In genomic region chr6:38649545-38649944, GRCm38 (mm10) we compare ENCODE assay signal across 9 mouse cellular contexts. TPM values are rescaled to one million over a fixed set of nuclear protein-coding genes. Genes with fewer than 3 reads are reported as not detected.
DNase-seq lines count a peak whose midpoint lies in the region; ATAC-seq and TF ChIP-seq lines count a peak whose summit lies in the region.
"Had no signal": no experiment of that assay in that cellular context is flagged by ENCODE, and none has a peak within 500 bp of the region (broad histone marks: within the 10 kb centered on the region; RNA-seq: fewer than 3 reads in every experiment).

No protein-coding gene starts in this region.

- no peak for TF ChIP-seq POLR2A in CH12.LX (IDR thresholded peaks at IDR 0.05; ENCODE audit: low read depth, low read length)

- DNase-seq in kidney, postnatal 0 days (ENCODE audit: low spot score), result no peak
- DNase-seq in kidney, adult 9 months, result no peak
- DNase-seq in CH12.LX (ENCODE audit: extremely low read depth) (peak; percentile 59), R1 (ENCODE audit: low read depth, low spot score) (peak; percentile 79)
- no peak for DNase-seq in T-cell, adult 2 months (ENCODE audit: low spot score)
- DNase-seq in cerebellum, adult 9-11 months, result no peak
- no peak for DNase-seq in left cerebral cortex, adult 9 months (ENCODE audit: low spot score in 2 of 2)

- 75% methylated on average over 3 of the region's 3 CpGs for WGBS in kidney, postnatal 0 days

- in situ Hi-C loops in CH12.LX (cut with MboI; ENCODE audit: low pct_ligation_motif_present, low pct_unique_long_range_greater_than_20kb, low sequenced_read_pairs), result loop anchor here (5.0 to 10.0 kb wide), 2 partner anchors 48 to 255 kb away; no protein-coding TSS in a partner anchor

- no peak overlapping the region for H3K4me2 ChIP-seq in kidney, postnatal 0 days (ENCODE audit: low read length)
- no peak overlapping the region for H3K4me2 ChIP-seq in CH12.LX (ENCODE audit: insufficient read depth, low read depth, poor library complexity, severe bottlenecking)
- H3K4me2 ChIP-seq: hindbrain, embryonic 14.5 days had no signal

- H3K4me3 ChIP-seq in kidney, postnatal 0 days (replicated peaks; ENCODE audit: low read depth, low read length), result no peak overlapping the region
- no peak overlapping the region for H3K4me3 ChIP-seq in CH12.LX (replicated peaks in 1 of 3; ENCODE audit: low read depth in 2 of 3, low read length in 2 of 3, poor library complexity in 1 of 3)

- ATAC-seq in kidney, postnatal 0 days (replicated peaks; ENCODE audit: low FRiP score, low read depth), result no peak
- peak; percentile 66 for ATAC-seq in megakaryocyte progenitor cell, adult 5-6 weeks (replicated peaks; ENCODE audit: poor library complexity)

- TF ChIP-seq EP300 in CH12.LX (IDR thresholded peaks at IDR 0.05; ENCODE audit: low read length), result no peak

- no peaks in the 10 kb centered on the region for H3K79me2 ChIP-seq in CH12.LX (replicated peaks; ENCODE audit: control insufficient read depth, extremely low read depth, insufficient read depth, poor library complexity, severe bottlenecking)

- peak; percentile 33; the same call in 1 of the 2 replicates for TF ChIP-seq CTCF in kidney, postnatal 0 days (IDR thresholded peaks at IDR 0.05; ENCODE audit: low read depth)
- peak; percentile 16 to 71; a peak in 3 of 4 replicates for TF ChIP-seq CTCF in CH12.LX (conservative IDR thresholded peaks at IDR 0.05 in 1 of 2, IDR thresholded peaks at IDR 0.05 in 1 of 2; ENCODE audit: low read depth in 2 of 2, low read length in 2 of 2)

- no peak overlapping the region for H3K27ac ChIP-seq in kidney, postnatal 0 days
- no peak overlapping the region for H3K27ac ChIP-seq in CH12.LX (ENCODE audit: insufficient read depth, low read depth)
- H3K27ac ChIP-seq: hindbrain, embryonic 14.5 days had no signal

- no peaks in the 10 kb centered on the region for H3K9me3 ChIP-seq in kidney, postnatal 0 days (replicated peaks; ENCODE audit: low read length)
- H3K9me3 ChIP-seq in CH12.LX (replicated peaks; ENCODE audit: low read length), result peaks cover 4% of the 10 kb centered on the region

- no peaks in the 10 kb centered on the region for H3K36me3 ChIP-seq in kidney, postnatal 0 days (ENCODE audit: insufficient read depth, low read length)
- no peaks in the 10 kb centered on the region for H3K36me3 ChIP-seq in CH12.LX (replicated peaks in 1 of 2; ENCODE audit: control insufficient read depth in 1 of 2, insufficient read depth in 1 of 2, low read length in 1 of 2)

- H3K9ac ChIP-seq in kidney, postnatal 0 days (ENCODE audit: low read depth, low read length), result no peak overlapping the region
- no peak overlapping the region for H3K9ac ChIP-seq in CH12.LX (ENCODE audit: insufficient read depth, low read depth)
- H3K9ac ChIP-seq: hindbrain, embryonic 14.5 days had no signal

- no peaks in the 10 kb centered on the region for H3K27me3 ChIP-seq in kidney, postnatal 0 days (ENCODE audit: insufficient read depth, low read length)
- no peaks in the 10 kb centered on the region for H3K27me3 ChIP-seq in CH12.LX (replicated peaks)

- no peaks in the 10 kb centered on the region for H3K4me1 ChIP-seq in kidney, postnatal 0 days (replicated peaks; ENCODE audit: insufficient read depth, low read length)
- no peaks in the 10 kb centered on the region for H3K4me1 ChIP-seq in CH12.LX (ENCODE audit: control insufficient read depth in 1 of 2, insufficient read depth in 2 of 2)

- TF ChIP-seq RAD21 in CH12.LX (IDR thresholded peaks at IDR 0.05; ENCODE audit: low read depth, low read length), result peak; percentile 58

- dilution Hi-C loops in CH12.LX (cut with MboI; ENCODE audit: extremely low pct_ligation_motif_present, extremely low pct_unique_long_range_greater_than_20kb, low sequenced_read_pairs), result no loop called here

TF ChIP-seq in CH12.LX, 34 proteins besides CTCF, POLR2A, EP300 and RAD21:
- TF ChIP-seq ETS1 (conservative IDR thresholded peaks at IDR 0.05; ENCODE audit: low read depth, low read length) (no peak), ZNF384 (IDR thresholded peaks at IDR 0.05; ENCODE audit: low read depth, low read length) (no peak), USF1 (IDR thresholded peaks at IDR 0.05; ENCODE audit: low read depth, low read length) (no peak), MXI1 (IDR thresholded peaks at IDR 0.05; ENCODE audit: low read depth, low read length) (no peak), PAX5 (IDR thresholded peaks at IDR 0.05; ENCODE audit: low read length) (no peak), MAZ (IDR thresholded peaks at IDR 0.05; ENCODE audit: low read depth, low read length) (no peak), ZKSCAN1 (IDR thresholded peaks at IDR 0.05; ENCODE audit: borderline replicate concordance, low read depth, low read length) (no peak), SMC3 (IDR thresholded peaks at IDR 0.05; ENCODE audit: low read depth, low read length) (peak; percentile 40)

RNA-seq across cellular contexts. Expression of gene Klrg2, which starts 12.5 kb away (rescaled TPM):
- polyA plus RNA-seq in kidney, postnatal 0 days (2015; fragmentation: Nextera tagmentation; extraction: Ambion mirVana), result 0.82 and 1.4 TPM in 2 replicates
- total RNA-seq in CH12.LX (2012; rRNA removed), result 0.34 and 0.76 TPM in 2 replicates
- 0.12 and 0.22 TPM in 2 replicates for total RNA-seq in CH12.LX (2014; rRNA removed)
- 0.19 and 0.27 TPM in 2 replicates for polyA plus RNA-seq in CH12.LX (2012; ENCODE audit: insufficient read length, low read depth)
- total RNA-seq in megakaryocyte progenitor cell, adult 5-6 weeks (2015), result 0.05 and 0.22 TPM in 2 replicates
- total RNA-seq in megakaryocyte progenitor cell, adult 5-6 weeks (2017), result not detected in 2 replicates
- polyA plus RNA-seq: hindbrain, embryonic 14.5 days had no signal

RNA-seq across cellular contexts. Expression of gene Clec2l, which starts 13.3 kb away (rescaled TPM):
- polyA plus RNA-seq in kidney, postnatal 0 days (2015; fragmentation: Nextera tagmentation; extraction: Ambion mirVana), result 0.68 and 1.6 TPM in 2 replicates
- total RNA-seq in CH12.LX (2012; rRNA removed) (0.17 TPM in 2 replicates), CH12.LX (2014; rRNA removed) (0.26 and 0.27 TPM in 2 replicates)
- polyA plus RNA-seq in CH12.LX (2012; ENCODE audit: insufficient read length, low read depth), result 0.21 and 0.57 TPM in 2 replicates
- not detected in 2 replicates for total RNA-seq in megakaryocyte progenitor cell, adult 5-6 weeks (2015)
- total RNA-seq in megakaryocyte progenitor cell, adult 5-6 weeks (2017), result not detected in 2 replicates

Comparison
In these comparisons a context has a peak if more than half of its experiments do, and no peak if none do; other contexts are left out.
1. DNase-seq: peak in CH12.LX (single experiment) and R1 (single experiment); none in kidney, postnatal 0 days (single experiment), kidney, adult 9 months (single experiment), T-cell, adult 2 months (single experiment), cerebellum, adult 9-11 months (single experiment) and left cerebral cortex, adult 9 months (0 of 2).